Mouse (Mus musculus): ENCODE results near the gene E2f8.

Gene E2f8

DNA sequence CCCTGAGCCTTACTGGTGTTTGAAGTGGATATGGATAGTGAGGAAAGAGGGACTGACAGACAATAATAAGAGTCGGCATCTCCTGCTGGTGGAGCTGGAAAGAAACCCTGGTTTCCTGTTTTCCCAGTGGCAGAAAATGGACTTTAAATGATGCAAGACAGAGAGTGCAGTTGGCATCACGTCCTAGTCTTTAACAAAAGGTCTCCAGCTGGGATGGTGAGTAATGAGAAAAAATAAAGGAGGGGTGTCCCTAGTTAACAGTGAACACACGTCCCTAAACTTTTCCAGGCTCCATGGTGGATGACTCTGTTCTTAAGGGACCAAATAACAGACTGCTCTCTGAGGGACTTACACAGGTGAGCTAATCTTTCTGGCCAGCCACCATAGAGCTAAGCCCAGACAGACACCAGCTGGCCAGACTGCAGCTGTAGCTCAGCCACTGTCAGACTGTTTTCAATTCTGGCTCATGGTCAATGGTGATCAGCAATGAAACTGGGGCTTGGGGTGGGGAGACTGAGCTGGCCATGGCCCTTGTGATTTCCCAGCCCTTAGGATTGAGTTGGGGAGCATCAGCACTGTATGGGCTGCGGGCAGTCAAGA is 46.9 kb downstream of the E2f8 start:
- no peak overlapping the region for H3K4me3 ChIP-seq (replicated peaks; ENCODE audit: low read length)
- no peaks in the 10 kb centered on the region for H3K9me3 ChIP-seq (ENCODE audit: low read length)
- TF ChIP-seq NANOG (IDR thresholded peaks at IDR 0.05; ENCODE audit: borderline replicate concordance, low read length) = no peak
- no peak for TF ChIP-seq POU5F1 (IDR thresholded peaks at IDR 0.05; ENCODE audit: borderline replicate concordance, low read length)
- no peak for TF ChIP-seq CTCF (conservative IDR thresholded peaks at IDR 0.05; ENCODE audit: low read length)
- peaks cover 19% of the 10 kb centered on the region for H3K4me1 ChIP-seq (replicated peaks; ENCODE audit: low read depth, low read length)
- no peaks in the 10 kb centered on the region for H3K36me3 ChIP-seq (ENCODE audit: insufficient read depth, low read length)
- peaks cover 4% of the 10 kb centered on the region; the same call in 1 of the 2 replicates for H3K27me3 ChIP-seq (ENCODE audit: insufficient read depth, low read length)

DNA sequence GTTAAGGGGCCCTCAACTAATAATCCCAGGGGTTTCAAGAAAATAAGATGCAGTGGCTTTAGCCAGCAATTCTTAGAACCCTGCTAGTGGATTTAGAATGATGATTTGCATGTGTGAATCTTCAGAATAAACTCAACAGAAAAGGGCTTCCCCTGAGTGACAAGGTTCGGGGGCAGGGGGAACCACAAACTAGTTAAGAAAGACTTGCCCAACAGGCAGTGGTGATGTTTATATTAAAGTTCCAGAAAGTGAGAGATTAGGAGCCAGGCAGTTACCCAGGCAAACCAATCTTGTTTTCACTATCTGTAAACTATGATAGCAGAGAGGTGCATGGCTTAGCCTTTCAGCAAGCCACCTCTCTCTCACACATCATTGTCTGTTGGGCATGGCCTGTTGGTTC is 48.7 kb downstream of the E2f8 start:
- Histone ChIP-seq H3K4me1 (replicated peaks; ENCODE audit: low read depth, low read length) (peaks cover 19% of the 10 kb centered on the region), H3K4me3 (replicated peaks; ENCODE audit: low read length) (no peak overlapping the region), H3K27me3 (ENCODE audit: insufficient read depth, low read length) (peaks cover 4% of the 10 kb centered on the region; the same call in 1 of the 2 replicates), H3K36me3 (ENCODE audit: insufficient read depth, low read length) (peaks cover 3% of the 10 kb centered on the region), H3K9me3 (ENCODE audit: low read length) (no peaks in the 10 kb centered on the region)
- no peak for TF ChIP-seq POU5F1 (IDR thresholded peaks at IDR 0.05; ENCODE audit: borderline replicate concordance, low read length)
- no peak for TF ChIP-seq CTCF (conservative IDR thresholded peaks at IDR 0.05; ENCODE audit: low read length)
- TF ChIP-seq NANOG (IDR thresholded peaks at IDR 0.05; ENCODE audit: borderline replicate concordance, low read length) = no peak

DNA sequence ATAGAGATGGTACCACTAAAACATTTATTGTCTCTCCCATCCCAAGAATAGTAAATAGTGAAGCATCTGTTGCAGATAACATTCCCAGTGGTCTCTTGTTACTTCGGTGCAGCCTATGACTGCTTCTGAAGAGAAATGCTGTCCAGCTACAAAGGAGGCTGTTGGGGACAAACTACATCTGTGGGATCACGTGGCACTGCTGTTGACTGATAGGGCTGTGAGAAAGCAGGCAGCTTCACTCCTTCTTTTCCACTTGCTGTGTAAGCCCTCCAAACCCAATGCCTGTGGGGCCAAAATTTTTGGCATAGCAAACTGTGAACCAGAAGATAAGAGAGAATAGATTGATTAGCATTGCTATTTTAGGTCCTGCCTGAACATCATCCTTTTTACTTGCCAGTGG is 51.0 kb downstream of the E2f8 start:
- Histone ChIP-seq H3K9me3 (ENCODE audit: low read length) (no peaks in the 10 kb centered on the region), H3K4me3 (replicated peaks; ENCODE audit: low read length) (no peak overlapping the region), H3K36me3 (ENCODE audit: insufficient read depth, low read length) (peaks cover 24% of the 10 kb centered on the region), H3K4me1 (replicated peaks; ENCODE audit: low read depth, low read length) (peaks cover 16% of the 10 kb centered on the region), H3K27me3 (ENCODE audit: insufficient read depth, low read length) (peaks cover 4% of the 10 kb centered on the region; the same call in 1 of the 2 replicates)
- TF ChIP-seq NANOG (IDR thresholded peaks at IDR 0.05; ENCODE audit: borderline replicate concordance, low read length) (no peak), POU5F1 (IDR thresholded peaks at IDR 0.05; ENCODE audit: borderline replicate concordance, low read length) (no peak), CTCF (conservative IDR thresholded peaks at IDR 0.05; ENCODE audit: low read length) (no peak)

DNA sequence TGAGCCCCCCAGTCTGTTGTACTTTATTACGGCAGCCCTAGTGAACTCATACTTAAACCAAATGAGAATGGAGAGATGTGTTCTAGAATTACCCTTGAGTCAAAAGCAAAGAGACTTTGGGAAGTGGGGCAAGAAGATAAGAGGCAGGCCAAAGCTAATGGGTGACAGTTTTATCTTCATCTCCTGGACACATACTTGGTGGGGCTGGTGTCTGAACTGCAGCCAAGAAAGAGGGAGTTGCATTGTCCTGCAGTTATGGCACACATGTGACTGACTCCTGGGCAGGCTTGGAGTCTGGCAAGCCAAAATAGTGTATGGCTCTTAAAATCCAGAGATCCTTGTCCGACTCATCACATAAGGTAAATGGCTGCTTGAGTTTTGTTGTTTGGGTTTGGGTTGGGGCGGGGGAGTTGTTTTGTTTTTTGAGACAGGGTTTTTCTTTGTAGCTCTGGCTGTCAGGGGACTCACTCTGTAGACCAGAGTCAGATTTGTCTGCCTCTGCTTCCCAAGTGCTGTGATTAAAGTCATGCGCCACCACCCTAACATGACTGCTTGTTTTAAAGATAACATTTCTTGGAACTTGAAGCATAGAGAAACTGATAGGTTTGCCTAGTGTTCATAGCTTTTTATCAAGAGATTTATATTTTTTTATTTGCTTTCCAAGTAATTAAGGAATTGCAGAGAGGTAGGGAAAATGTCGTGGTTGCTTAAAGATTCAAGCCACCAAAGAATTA is 52.1 kb downstream of the E2f8 start:
- TF ChIP-seq CTCF (conservative IDR thresholded peaks at IDR 0.05; ENCODE audit: low read length) = no peak
- TF ChIP-seq NANOG (IDR thresholded peaks at IDR 0.05; ENCODE audit: borderline replicate concordance, low read length) = no peak
- no peak for TF ChIP-seq POU5F1 (IDR thresholded peaks at IDR 0.05; ENCODE audit: borderline replicate concordance, low read length)
- peaks cover 34% of the 10 kb centered on the region for H3K36me3 ChIP-seq (ENCODE audit: insufficient read depth, low read length)
- H3K9me3 ChIP-seq (ENCODE audit: low read length) = no peaks in the 10 kb centered on the region
- no peak overlapping the region for H3K4me3 ChIP-seq (replicated peaks; ENCODE audit: low read length)
- H3K4me1 ChIP-seq (replicated peaks; ENCODE audit: low read depth, low read length) = peaks cover 7% of the 10 kb centered on the region
- H3K27me3 ChIP-seq (ENCODE audit: insufficient read depth, low read length) = peaks cover 4% of the 10 kb centered on the region; the same call in 1 of the 2 replicates

DNA sequence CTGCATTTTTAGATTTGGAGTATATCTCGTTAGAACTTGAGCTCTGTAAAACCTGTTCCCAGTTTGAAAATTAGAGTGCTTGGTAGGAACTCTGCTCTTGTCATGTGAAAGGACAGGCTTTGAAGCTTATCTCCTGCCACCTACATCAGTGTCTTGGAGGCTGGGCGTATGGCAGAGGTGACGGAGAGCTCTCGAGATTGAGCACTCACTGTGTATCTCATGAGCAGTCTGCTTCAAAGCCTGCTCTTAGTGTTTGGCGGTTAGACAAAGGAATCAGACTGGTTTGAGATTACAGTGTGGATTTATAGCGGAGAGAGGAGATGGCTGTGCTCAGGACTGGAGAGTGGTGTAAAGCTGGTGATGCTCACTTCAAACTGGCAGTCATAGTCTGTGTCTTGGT is 56.2 kb downstream of the E2f8 start:
- Histone ChIP-seq H3K9me3 (ENCODE audit: low read length) (no peaks in the 10 kb centered on the region), H3K36me3 (ENCODE audit: insufficient read depth, low read length) (peaks cover 73% of the 10 kb centered on the region), H3K27me3 (ENCODE audit: insufficient read depth, low read length) (no peaks in the 10 kb centered on the region), H3K4me1 (replicated peaks; ENCODE audit: low read depth, low read length) (no peaks in the 10 kb centered on the region), H3K4me3 (replicated peaks; ENCODE audit: low read length) (no peak overlapping the region)
- no peak for TF ChIP-seq NANOG (IDR thresholded peaks at IDR 0.05; ENCODE audit: borderline replicate concordance, low read length)
- TF ChIP-seq POU5F1 (IDR thresholded peaks at IDR 0.05; ENCODE audit: borderline replicate concordance, low read length) = no peak
- no peak for TF ChIP-seq CTCF (conservative IDR thresholded peaks at IDR 0.05; ENCODE audit: low read length)

DNA sequence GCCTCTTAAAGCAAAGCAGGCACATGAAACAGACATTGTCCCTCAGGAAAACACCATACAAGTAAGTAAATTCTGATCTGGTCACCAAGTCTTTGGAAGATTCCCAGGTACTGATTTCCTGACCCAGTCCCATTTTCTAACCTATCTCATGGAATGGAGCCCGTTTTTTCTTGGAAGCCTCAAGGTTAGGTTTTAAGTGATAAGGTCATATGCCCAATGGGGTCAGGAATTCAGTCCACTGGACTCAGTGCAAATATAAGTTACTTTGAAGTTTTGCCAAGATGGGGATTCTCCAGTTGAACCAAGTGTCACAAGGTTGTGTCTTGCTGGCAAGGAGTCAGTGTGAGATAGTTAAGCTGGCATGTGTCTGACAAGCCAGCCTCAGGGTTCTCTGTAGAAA is 56.7 kb downstream of the E2f8 start:
- H3K4me1 ChIP-seq (replicated peaks; ENCODE audit: low read depth, low read length) = no peaks in the 10 kb centered on the region
- no peak for TF ChIP-seq CTCF (conservative IDR thresholded peaks at IDR 0.05; ENCODE audit: low read length)
- no peak for TF ChIP-seq POU5F1 (IDR thresholded peaks at IDR 0.05; ENCODE audit: borderline replicate concordance, low read length)
- TF ChIP-seq NANOG (IDR thresholded peaks at IDR 0.05; ENCODE audit: borderline replicate concordance, low read length) = no peak
- no peak overlapping the region for H3K4me3 ChIP-seq (replicated peaks; ENCODE audit: low read length)
- peaks cover 78% of the 10 kb centered on the region for H3K36me3 ChIP-seq (ENCODE audit: insufficient read depth, low read length)
- no peaks in the 10 kb centered on the region for H3K27me3 ChIP-seq (ENCODE audit: insufficient read depth, low read length)
- no peaks in the 10 kb centered on the region for H3K9me3 ChIP-seq (ENCODE audit: low read length)

DNA sequence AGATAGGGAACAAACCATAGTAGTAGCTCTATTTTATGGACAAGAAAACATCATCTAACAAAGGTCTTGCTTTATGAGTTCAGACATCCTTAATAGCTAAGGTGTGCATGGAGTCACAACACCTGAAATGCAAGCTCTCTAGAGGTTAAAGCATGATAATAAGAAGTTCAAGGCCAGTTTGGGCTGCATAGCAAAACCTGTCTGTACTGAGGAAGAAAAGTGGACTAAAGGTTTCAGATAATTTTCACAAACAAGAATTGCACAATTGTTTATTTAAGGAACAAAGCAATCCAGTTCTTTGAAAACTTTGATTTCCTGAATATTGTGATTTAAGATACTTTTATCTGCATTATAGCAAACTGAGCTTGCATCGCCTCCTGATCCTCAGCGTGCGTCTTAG is 57.8 kb downstream of the E2f8 start:
- TF ChIP-seq POU5F1 (IDR thresholded peaks at IDR 0.05; ENCODE audit: borderline replicate concordance, low read length) (no peak), NANOG (IDR thresholded peaks at IDR 0.05; ENCODE audit: borderline replicate concordance, low read length) (no peak), CTCF (conservative IDR thresholded peaks at IDR 0.05; ENCODE audit: low read length) (no peak)
- H3K36me3 ChIP-seq (ENCODE audit: insufficient read depth, low read length) = peaks cover 88% of the 10 kb centered on the region
- H3K4me1 ChIP-seq (replicated peaks; ENCODE audit: low read depth, low read length) = no peaks in the 10 kb centered on the region
- H3K9me3 ChIP-seq (ENCODE audit: low read length) = no peaks in the 10 kb centered on the region
- H3K27me3 ChIP-seq (ENCODE audit: insufficient read depth, low read length) = no peaks in the 10 kb centered on the region
- H3K4me3 ChIP-seq (replicated peaks; ENCODE audit: low read length) = no peak overlapping the region

DNA sequence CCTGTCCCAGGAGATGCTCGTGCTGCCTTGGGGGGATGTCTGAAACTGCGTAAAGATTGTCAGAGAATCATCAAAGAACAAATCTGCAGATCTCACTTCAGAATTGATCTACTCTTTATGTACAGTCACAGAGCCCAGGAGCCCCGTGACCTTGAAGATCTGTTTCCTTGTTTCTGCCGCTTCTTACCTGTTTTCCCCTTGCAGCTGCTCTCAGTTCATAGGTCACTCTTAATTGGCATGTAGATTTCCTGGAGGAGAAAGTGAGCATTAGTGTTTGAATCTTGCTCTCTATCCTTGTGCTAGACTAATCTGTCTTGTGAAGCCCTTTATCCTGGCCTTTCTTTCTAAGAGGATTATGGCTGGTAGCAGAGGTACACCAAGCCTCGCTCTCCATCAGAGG is 59.7 kb downstream of the E2f8 start:
- no peaks in the 10 kb centered on the region for H3K27me3 ChIP-seq (ENCODE audit: insufficient read depth, low read length)
- H3K36me3 ChIP-seq (ENCODE audit: insufficient read depth, low read length) = peaks cover 95% of the 10 kb centered on the region
- no peak for TF ChIP-seq NANOG (IDR thresholded peaks at IDR 0.05; ENCODE audit: borderline replicate concordance, low read length)
- TF ChIP-seq POU5F1 (IDR thresholded peaks at IDR 0.05; ENCODE audit: borderline replicate concordance, low read length) = no peak
- TF ChIP-seq CTCF (conservative IDR thresholded peaks at IDR 0.05; ENCODE audit: low read length) = no peak
- H3K4me1 ChIP-seq (replicated peaks; ENCODE audit: low read depth, low read length) = no peaks in the 10 kb centered on the region
- H3K9me3 ChIP-seq (ENCODE audit: low read length) = no peaks in the 10 kb centered on the region
- no peak overlapping the region for H3K4me3 ChIP-seq (replicated peaks; ENCODE audit: low read length)
